Comparison of ENCODE assay signal across 15 mouse cellular contexts in genomic region chr6:51591264-51591663, GRCm38 (mm10).
DNase-seq lines count a peak whose midpoint lies in the region; ATAC-seq and TF ChIP-seq lines count a peak whose summit lies in the region.
"Had no signal": no experiment of that assay in that cellular context is flagged by ENCODE, and none has a peak within 500 bp of the region (broad histone marks: within the 10 kb centered on the region; RNA-seq: fewer than 3 reads in every experiment).

No protein-coding gene starts in this region.

- H3K4me2 ChIP-seq in lung, embryonic 14.5 days: no peak overlapping the region
- H3K4me2 ChIP-seq in hindbrain, embryonic 12.5 days (replicated peaks): peak overlapping the region; percentile 62
- H3K4me2 ChIP-seq in limb, embryonic 11.5 days (ENCODE audit: low read depth, severe bottlenecking): 0 out of 2 replicates have a peak overlapping the region, but pooled peaks have one; percentile 81
- H3K4me2 ChIP-seq in midbrain, postnatal 0 days (ENCODE audit: low read depth, low read length, poor library complexity, severe bottlenecking): peak overlapping the region; percentile 55
- H3K4me2 ChIP-seq: liver, embryonic 15.5 days had no signal

- no peaks in the 10 kb centered on the region for H3K27me3 ChIP-seq in lung, embryonic 14.5 days (ENCODE audit: insufficient read depth, low read length)
- no peaks in the 10 kb centered on the region for H3K27me3 ChIP-seq in hindbrain, embryonic 12.5 days
- no peaks in the 10 kb centered on the region for H3K27me3 ChIP-seq in limb, embryonic 11.5 days (ENCODE audit: control insufficient read depth, insufficient read depth, low read length)
- no peaks in the 10 kb centered on the region for H3K27me3 ChIP-seq in midbrain, postnatal 0 days (ENCODE audit: insufficient read depth, low read length)
- H3K27me3 ChIP-seq: Patski had no signal

- peak overlapping the region; percentile 74; the same call in 1 of the 2 replicates for H3K27ac ChIP-seq in lung, embryonic 14.5 days (ENCODE audit: low read depth)
- peak overlapping the region; percentile 97 for H3K27ac ChIP-seq in hindbrain, embryonic 12.5 days
- no peak overlapping the region for H3K27ac ChIP-seq in limb, embryonic 11.5 days (replicated peaks; ENCODE audit: low read depth, low read length)
- H3K27ac ChIP-seq in midbrain, postnatal 0 days (ENCODE audit: low read depth, low read length): peak overlapping the region; percentile 98; the same call in 1 of the 2 replicates
- H3K27ac ChIP-seq: liver, embryonic 15.5 days had no signal

- H3K36me3 ChIP-seq in lung, embryonic 14.5 days (ENCODE audit: insufficient read depth): no peaks in the 10 kb centered on the region
- H3K36me3 ChIP-seq in hindbrain, embryonic 12.5 days: no peaks in the 10 kb centered on the region
- H3K36me3 ChIP-seq in limb, embryonic 11.5 days (ENCODE audit: control insufficient read depth, insufficient read depth, low read length): no peaks in the 10 kb centered on the region
- no peaks in the 10 kb centered on the region for H3K36me3 ChIP-seq in midbrain, postnatal 0 days (ENCODE audit: insufficient read depth, low read length)
- H3K36me3 ChIP-seq: liver, embryonic 15.5 days had no signal

- no peak for ATAC-seq in lung, embryonic 14.5 days (ENCODE audit: insufficient read depth)
- no peak for ATAC-seq in hindbrain, embryonic 12.5 days (ENCODE audit: low FRiP score)
- no peak for ATAC-seq in limb, embryonic 11.5 days (ENCODE audit: insufficient number of reproducible peaks, low FRiP score, low TSS enrichment, low read depth)
- ATAC-seq in midbrain, postnatal 0 days (ENCODE audit: low FRiP score): no peak
- ATAC-seq: Patski had no signal

- TF ChIP-seq CTCF in lung, embryonic 14.5 days (IDR thresholded peaks at IDR 0.05; ENCODE audit: low read depth): no peak
- TF ChIP-seq CTCF in midbrain, postnatal 0 days (IDR thresholded peaks at IDR 0.05): no peak

- no peaks in the 10 kb centered on the region for H3K9me3 ChIP-seq in lung, embryonic 14.5 days (ENCODE audit: low read depth, low read length)
- H3K9me3 ChIP-seq in hindbrain, embryonic 12.5 days (replicated peaks): no peaks in the 10 kb centered on the region
- H3K9me3 ChIP-seq in limb, embryonic 11.5 days (ENCODE audit: control insufficient read depth, low read length): no peaks in the 10 kb centered on the region
- H3K9me3 ChIP-seq in midbrain, postnatal 0 days (ENCODE audit: low read length): no peaks in the 10 kb centered on the region
- H3K9me3 ChIP-seq: liver, embryonic 15.5 days had no signal

- WGBS in lung, embryonic 14.5 days: 37% methylated on average over 1 of the region's 1 CpGs
- 86% methylated on average over 1 of the region's 1 CpGs for WGBS in hindbrain, embryonic 12.5 days
- WGBS in limb, embryonic 11.5 days: 66% methylated on average over 1 of the region's 1 CpGs
- 83% methylated on average over 1 of the region's 1 CpGs for WGBS in midbrain, postnatal 0 days

- H3K4me3 ChIP-seq in lung, embryonic 14.5 days (ENCODE audit: low read depth, low read length): no peak overlapping the region
- no peak overlapping the region for H3K4me3 ChIP-seq in hindbrain, embryonic 12.5 days
- H3K4me3 ChIP-seq in limb, embryonic 11.5 days (ENCODE audit: low read depth, low read length): no peak overlapping the region
- no peak overlapping the region for H3K4me3 ChIP-seq in midbrain, postnatal 0 days (ENCODE audit: low read depth, low read length)
- H3K4me3 ChIP-seq: liver, embryonic 15.5 days had no signal

- H3K4me1 ChIP-seq in lung, embryonic 14.5 days (ENCODE audit: insufficient read depth): peaks cover 3% of the 10 kb centered on the region; the same call in 1 of the 2 replicates
- peaks cover 43% of the 10 kb centered on the region for H3K4me1 ChIP-seq in hindbrain, embryonic 12.5 days
- H3K4me1 ChIP-seq in limb, embryonic 11.5 days (ENCODE audit: control insufficient read depth, insufficient read depth, low read length): peaks cover 17% of the 10 kb centered on the region
- H3K4me1 ChIP-seq in midbrain, postnatal 0 days (ENCODE audit: insufficient read depth, low read length): peaks cover 6% of the 10 kb centered on the region; the same call in 1 of the 2 replicates

- no peak overlapping the region for H3K9ac ChIP-seq in lung, embryonic 14.5 days
- peak overlapping the region; percentile 76 for H3K9ac ChIP-seq in hindbrain, embryonic 12.5 days
- H3K9ac ChIP-seq in limb, embryonic 11.5 days (ENCODE audit: low read length): no peak overlapping the region
- H3K9ac ChIP-seq in midbrain, postnatal 0 days (replicated peaks; ENCODE audit: low read length, poor library complexity, severe bottlenecking): 0 out of 2 replicates have a peak overlapping the region, but pooled peaks have one; percentile 60
- H3K9ac ChIP-seq: liver, embryonic 15.5 days had no signal

- intact Hi-C loops in gastrocnemius, postnatal 14 days (cut with DNase I; ENCODE audit: low total_unique reads): no loop called here

- DNase-seq in lung, embryonic 14.5 days: peak; percentile 64
- no peak for DNase-seq in lung, postnatal 4 days
- no peak for DNase-seq in limb, embryonic 11.5 days (ENCODE audit: low spot score)
- no peak for DNase-seq in midbrain, postnatal 0 days (ENCODE audit: low spot score)
- DNase-seq in gastrocnemius, postnatal 14 days: no peak
- DNase-seq in spleen, postnatal 4 days (ENCODE audit: low spot score in 2 of 2): no peak
- DNase-seq in embryo, embryonic 10 days (ENCODE audit: low spot score): no peak
- DNase-seq: cerebellum, adult 9-11 months; gastrocnemius, postnatal 25 days; lung, postnatal 14 days; right cerebral cortex, postnatal 25 days; thymus, postnatal 4 days had no signal

Comparison
In these comparisons a context has a peak if more than half of its experiments do, and no peak if none do; other contexts are left out.
1. H3K9ac ChIP-seq: peak in hindbrain, embryonic 12.5 days (single experiment) and midbrain, postnatal 0 days (single experiment); none in lung, embryonic 14.5 days (single experiment) and limb, embryonic 11.5 days (single experiment).